Mouse (Mus musculus) layer of hippocampus, adult 11-12 months (tissue): ENCODE data around the gene Smpd3.

Experiments
- DNase-seq: peaks from one replicate; pipeline ENCODE4 v3.0.0; 2022; ENCODE audit warnings: low spot score

Smpd3 gene

GRCm38 (mm10) chr8:106289464-106289863 is 48.3 kb downstream of the Smpd3 start:
- DNase-seq: no peak

GRCm38 (mm10) chr8:106288732-106289131 is 49.1 kb downstream of the Smpd3 start:
- no peak for DNase-seq

GRCm38 (mm10) chr8:106287445-106287844 is 50.3 kb downstream of the Smpd3 start:
- DNase-seq: no peak

- DNase-seq: no peak
Measured at GRCm38 (mm10) chr8:106280844-106281243, 56.9 kb downstream of the Smpd3 start.

GRCm38 (mm10) chr8:106280154-106280553 is 57.6 kb downstream of the Smpd3 start:
- no peak for DNase-seq

- no peak for DNase-seq
Measured at GRCm38 (mm10) chr8:106278367-106279042, 59.3 kb downstream of the Smpd3 start.

GRCm38 (mm10) chr8:106276709-106277317 is 61.0 kb downstream of the Smpd3 start:
- no peak for DNase-seq

- no peak for DNase-seq
Measured at GRCm38 (mm10) chr8:106273468-106273867, 64.3 kb downstream of the Smpd3 start.

- DNase-seq: no peak
Measured at GRCm38 (mm10) chr8:106271378-106271777, 66.4 kb downstream of the Smpd3 start.

GRCm38 (mm10) chr8:106270804-106271203 is 67.0 kb downstream of the Smpd3 start:
- DNase-seq: peak; percentile 75

- no peak for DNase-seq
Measured at GRCm38 (mm10) chr8:106268710-106269346, 69.0 kb downstream of the Smpd3 start.

GRCm38 (mm10) chr8:106265398-106265797 is 72.4 kb downstream of the Smpd3 start:
- DNase-seq: no peak

- no peak for DNase-seq
Measured at GRCm38 (mm10) chr8:106263928-106264327, 73.9 kb downstream of the Smpd3 start.

GRCm38 (mm10) chr8:106262343-106262742 is 75.4 kb downstream of the Smpd3 start:
- DNase-seq: no peak

GRCm38 (mm10) chr8:106260894-106261293 is 76.9 kb downstream of the Smpd3 start:
- DNase-seq: no peak

- DNase-seq: no peak
Measured at GRCm38 (mm10) chr8:106259579-106260255, 78.1 kb downstream of the Smpd3 start.

GRCm38 (mm10) chr8:106258169-106258568 is 79.6 kb downstream of the Smpd3 start:
- no peak for DNase-seq

GRCm38 (mm10) chr8:106250186-106250585 is 87.6 kb downstream of the Smpd3 start:
- DNase-seq: no peak

GRCm38 (mm10) chr8:106237106-106237505 is 100.7 kb downstream of the Smpd3 start:
- no peak for DNase-seq

- no peak for DNase-seq
Measured at GRCm38 (mm10) chr8:106234567-106235261, 103.1 kb downstream of the Smpd3 start.

- DNase-seq: no peak
Measured at GRCm38 (mm10) chr8:106232751-106233150, 105.0 kb downstream of the Smpd3 start.

GRCm38 (mm10) chr8:106231536-106231935 is 106.3 kb downstream of the Smpd3 start:
- DNase-seq: no peak
